Mouse (Mus musculus) spleen, adult 2 months (tissue): ENCODE measurements around the gene Kidins220.

Experiments
- CTCF ChIP-seq: fragments of 200-500 bp; IDR thresholded peaks from 2 replicates; pipeline ENCODE4 v1.5.1; 2011; ENCODE audit warnings: mild to moderate bottlenecking, inconsistent platforms; ENCODE audit not compliant: insufficient read depth, insufficient read length, insufficient replicate concordance; ENCODE audit errors: extremely low read depth
- POLR2A ChIP-seq: fragments of 200-500 bp; IDR thresholded peaks from 2 replicates; pipeline ENCODE4 v1.6.1; 2011; ENCODE audit warnings: low read depth, low read length, inconsistent platforms

GRCm38 (mm10) chr12:25097052-25097209, 122.2 kb downstream of the Kidins220 start, which contains the start of gene Id2:
- TF ChIP-seq CTCF: no peak
- TF ChIP-seq POLR2A: no peak
